Mouse (Mus musculus) midbrain, postnatal 0 days (tissue): ENCODE data around the gene Col18a1. TPM values are rescaled to one million over a fixed set of nuclear protein-coding genes. Genes with fewer than 3 reads are reported as not detected.

ENCODE experiments used
- ATAC-seq: fragments of 200-750 bp; cut with Nextera tagmentation; 2 replicates; pipeline ENCODE4 v1.8.0; 2017; ENCODE audit warnings: moderate number of reproducible peaks, mild to moderate bottlenecking, moderate TSS enrichment, moderate library complexity; ENCODE audit not compliant: low FRiP score
- DNase-seq: peaks from one replicate; pipeline ENCODE4 v3.0.0-alpha.2; 2015; ENCODE audit warnings: low spot score
- H3K27ac ChIP-seq: fragments of 300-500 bp; sonication (generic); 2 replicates; pipeline ENCODE4 v1.5.1; 2014; ENCODE audit warnings: low read depth, mild to moderate bottlenecking, low read length, mixed read lengths
- H3K27me3 ChIP-seq: fragments of 300-500 bp; sonication (generic); 2 replicates; pipeline ENCODE4 v1.6.1; 2014; ENCODE audit warnings: low read length, control low read depth, mixed read lengths; ENCODE audit not compliant: insufficient read depth
- H3K36me3 ChIP-seq: fragments of 300-500 bp; sonication (generic); 2 replicates; pipeline ENCODE4 v1.6.1; 2014; ENCODE audit warnings: low read length, control low read depth, mixed read lengths; ENCODE audit not compliant: insufficient read depth
- H3K4me1 ChIP-seq: fragments of 300-500 bp; sonication (generic); 2 replicates; pipeline ENCODE4 v1.6.1; 2014; ENCODE audit warnings: mild to moderate bottlenecking, control low read depth, antibody characterized with exemption, low read length, mixed read lengths; ENCODE audit not compliant: insufficient read depth
- H3K4me2 ChIP-seq: fragments of 300-500 bp; sonication (generic); 2 replicates; pipeline ENCODE4 v1.6.1; 2014; ENCODE audit warnings: low read depth, mild to moderate bottlenecking, low read length, mixed read lengths; ENCODE audit not compliant: poor library complexity, severe bottlenecking
- H3K4me3 ChIP-seq: fragments of 300-500 bp; sonication (generic); 2 replicates; pipeline ENCODE4 v1.5.1; 2014; ENCODE audit warnings: low read depth, mild to moderate bottlenecking, low read length, moderate library complexity
- H3K9ac ChIP-seq: fragments of 300-500 bp; sonication (generic); replicated peaks from 2 replicates; pipeline ENCODE4 v1.6.1; 2014; ENCODE audit warnings: mild to moderate bottlenecking, low read length, moderate library complexity, mixed read lengths; ENCODE audit not compliant: poor library complexity, severe bottlenecking
- H3K9me3 ChIP-seq: fragments of 300-500 bp; sonication (generic); 2 replicates; pipeline ENCODE4 v1.6.1; 2016; ENCODE audit warnings: low read length, control low read depth
- CTCF ChIP-seq: IDR thresholded peaks from 2 replicates; pipeline ENCODE4 v1.5.1; 2016; ENCODE audit warnings: antibody characterized with exemption, mild to moderate bottlenecking
- WGBS: fragments of 180-500 bp; shearing (Covaris S2); extraction: QIAGEN DNeasy Blood & Tissue Kit; methylation state at CpG from one replicate; pipeline ENCODE4 v1.1.7; 2014; 5-methylcytosine and 5-hydroxymethylcytosine counted together
- polyA plus RNA-seq: library from polyadenylated mRNA; unstranded; fragments of >200 nt; fragmentation: Nextera tagmentation; extraction: Ambion mirVana; gene quantifications from 2 replicates; pipeline ENCODE4 v1.2.1, GENCODE M21; 2015
- total RNA-seq: library from RNA; depleted of rRNA; stranded (reverse); fragments of >200 nt; gene quantifications from 2 replicates; pipeline ENCODE4 v1.2.3, GENCODE M21; 2014

The Col18a1 gene
- total and polyA plus RNA-seq, 2 experiments from 2014 or later = 15.4 to 30.3 TPM

DNA sequence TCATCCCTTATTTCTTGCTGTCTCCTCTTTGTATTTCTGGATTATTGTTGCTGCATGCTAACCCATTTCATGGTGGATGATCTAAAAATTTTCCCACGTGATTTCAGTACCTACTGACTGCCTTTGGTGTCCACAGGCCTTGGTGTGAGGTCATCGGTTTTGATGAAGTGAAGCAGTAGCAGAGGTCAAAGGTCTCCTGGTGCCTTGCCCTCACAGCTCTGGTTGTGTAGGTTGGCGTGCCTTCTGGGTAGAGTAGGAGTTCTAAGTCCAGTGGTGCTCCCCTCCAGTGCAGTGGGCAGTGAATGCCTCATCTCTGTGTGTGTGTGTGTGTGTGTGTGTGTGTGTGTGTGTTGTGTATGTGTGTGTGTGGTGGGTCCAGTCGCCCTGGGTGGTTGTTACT, 118.2 kb downstream of the Col18a1 start:
- no peak for TF ChIP-seq CTCF
- Histone ChIP-seq H3K9me3 (no peaks in the 10 kb centered on the region), H3K9ac (no peak overlapping the region), H3K27ac (no peak overlapping the region), H3K4me2 (no peak overlapping the region), H3K36me3 (peaks cover 47% of the 10 kb centered on the region), H3K4me3 (no peak overlapping the region), H3K27me3 (no peaks in the 10 kb centered on the region), H3K4me1 (no peaks in the 10 kb centered on the region)
- no peak for DNase-seq
- WGBS = 75% methylated on average over 4 of the region's 4 CpGs
- ATAC-seq = no peak

DNA sequence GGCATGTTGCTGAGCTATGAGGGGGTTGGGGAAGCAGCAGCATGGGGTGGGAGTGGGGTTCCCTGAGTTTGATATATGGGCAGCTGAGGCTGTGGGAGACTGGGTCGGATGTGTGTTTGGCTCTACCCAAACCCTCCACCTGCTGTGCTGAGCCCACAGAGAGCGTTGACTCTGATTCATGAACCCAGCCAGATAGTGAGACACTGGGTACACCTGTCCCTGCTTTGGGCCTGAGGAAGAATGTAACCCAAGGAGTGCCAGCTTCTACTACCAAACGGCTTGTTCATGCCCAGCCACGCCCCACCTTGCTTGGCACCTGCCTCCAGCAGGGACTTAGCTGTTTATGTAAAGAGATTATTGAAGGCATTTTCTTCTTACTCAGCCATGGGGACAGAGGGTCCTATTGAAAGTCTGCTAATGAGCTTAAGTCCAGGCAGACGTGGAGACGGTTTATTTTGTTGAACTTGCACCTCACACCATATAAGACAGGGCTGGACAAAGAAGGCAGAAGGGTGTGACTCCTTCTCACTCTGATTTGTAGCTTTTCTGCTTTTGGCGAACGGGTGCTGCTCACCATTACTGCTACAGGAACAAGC, 127.7 kb downstream of the Col18a1 start:
- TF ChIP-seq CTCF = no peak
- Histone ChIP-seq H3K27ac (no peak overlapping the region), H3K4me2 (no peak overlapping the region), H3K4me3 (no peak overlapping the region), H3K9me3 (no peaks in the 10 kb centered on the region), H3K9ac (no peak overlapping the region), H3K4me1 (peaks cover 13% of the 10 kb centered on the region; the same call in 1 of the 2 replicates), H3K27me3 (no peaks in the 10 kb centered on the region), H3K36me3 (peaks cover 30% of the 10 kb centered on the region)
- 63% methylated on average over 8 of the region's 8 CpGs for WGBS
- no peak for DNase-seq
- ATAC-seq = no peak

DNA sequence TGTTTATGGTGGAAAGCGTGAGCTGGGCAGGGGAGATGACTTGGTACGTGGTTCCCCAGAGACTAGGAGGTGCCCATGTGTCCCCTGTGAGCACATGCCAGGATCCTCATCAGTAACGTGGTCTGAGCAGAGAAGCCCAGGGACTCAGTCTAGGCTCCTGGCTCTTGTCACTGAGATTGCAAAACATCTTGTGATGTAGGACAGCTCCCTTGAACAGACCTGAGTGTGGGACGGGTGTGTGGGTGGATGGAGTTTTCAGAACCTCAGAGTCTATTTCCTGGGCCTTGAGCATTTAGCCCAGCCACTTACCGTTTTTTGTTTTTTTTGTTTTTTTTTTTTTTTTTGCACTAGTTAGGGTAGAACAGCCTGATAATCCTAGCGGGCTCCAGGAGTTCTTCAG, 130.9 kb downstream of the Col18a1 start:
- H3K9ac ChIP-seq = no peak overlapping the region
- no peak for ATAC-seq
- H3K9me3 ChIP-seq = no peaks in the 10 kb centered on the region
- no peak for DNase-seq
- H3K36me3 ChIP-seq = peaks cover 13% of the 10 kb centered on the region
- H3K4me1 ChIP-seq = peaks cover 13% of the 10 kb centered on the region; the same call in 1 of the 2 replicates
- no peaks in the 10 kb centered on the region for H3K27me3 ChIP-seq
- no peak for TF ChIP-seq CTCF
- no peak overlapping the region for H3K4me2 ChIP-seq
- H3K27ac ChIP-seq = no peak overlapping the region
- H3K4me3 ChIP-seq = no peak overlapping the region
- 88% methylated on average over 6 of the region's 6 CpGs for WGBS

DNA sequence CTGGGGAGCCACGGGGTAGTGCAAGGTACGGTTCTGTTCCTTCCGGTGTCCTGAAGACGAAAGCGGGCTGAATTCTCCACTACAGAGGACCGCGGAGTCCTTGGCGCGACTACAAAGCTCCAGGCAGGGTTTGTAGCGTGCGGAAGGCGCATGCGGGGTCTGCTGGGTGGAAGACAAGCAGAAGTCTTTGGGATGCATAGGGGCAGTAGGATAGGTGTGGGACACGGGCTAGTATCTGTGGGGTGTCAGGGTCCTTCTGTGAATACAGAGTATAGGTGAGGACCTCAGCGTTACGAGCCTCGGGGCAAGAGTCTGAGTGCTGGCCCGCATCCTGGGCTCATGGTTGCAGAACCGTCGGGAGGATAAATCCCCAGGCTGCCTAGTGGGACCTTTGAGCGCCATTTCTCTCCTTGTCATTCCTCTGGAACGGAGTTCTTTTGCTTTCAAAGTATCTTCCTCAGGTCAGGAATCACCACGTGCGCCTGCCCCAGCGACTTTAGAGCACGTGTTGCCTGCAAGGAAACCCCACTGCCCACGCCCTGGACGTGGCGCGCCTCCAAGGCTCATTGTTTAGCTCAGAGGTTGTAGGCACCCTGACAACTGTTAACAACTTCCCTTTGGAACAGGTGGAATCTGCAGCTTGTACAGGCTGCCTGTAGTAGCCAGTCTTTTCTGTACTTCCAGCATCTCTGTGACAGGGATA, 132.9 kb downstream of the Col18a1 start:
- peaks cover 2% of the 10 kb centered on the region; the same call in 1 of the 2 replicates for H3K36me3 ChIP-seq
- peak; percentile 42 for DNase-seq
- no peak for TF ChIP-seq CTCF
- peak overlapping the region; percentile 77 for H3K9ac ChIP-seq
- peak; percentile 60 for ATAC-seq
- H3K27ac ChIP-seq = peak overlapping the region; percentile 74
- H3K4me3 ChIP-seq = peak overlapping the region; percentile 60
- H3K4me1 ChIP-seq = peaks cover 13% of the 10 kb centered on the region; the same call in 1 of the 2 replicates
- peak overlapping the region; percentile 78 for H3K4me2 ChIP-seq
- H3K27me3 ChIP-seq = no peaks in the 10 kb centered on the region
- WGBS = 0% methylated on average over 30 of the region's 30 CpGs
- no peaks in the 10 kb centered on the region for H3K9me3 ChIP-seq

DNA sequence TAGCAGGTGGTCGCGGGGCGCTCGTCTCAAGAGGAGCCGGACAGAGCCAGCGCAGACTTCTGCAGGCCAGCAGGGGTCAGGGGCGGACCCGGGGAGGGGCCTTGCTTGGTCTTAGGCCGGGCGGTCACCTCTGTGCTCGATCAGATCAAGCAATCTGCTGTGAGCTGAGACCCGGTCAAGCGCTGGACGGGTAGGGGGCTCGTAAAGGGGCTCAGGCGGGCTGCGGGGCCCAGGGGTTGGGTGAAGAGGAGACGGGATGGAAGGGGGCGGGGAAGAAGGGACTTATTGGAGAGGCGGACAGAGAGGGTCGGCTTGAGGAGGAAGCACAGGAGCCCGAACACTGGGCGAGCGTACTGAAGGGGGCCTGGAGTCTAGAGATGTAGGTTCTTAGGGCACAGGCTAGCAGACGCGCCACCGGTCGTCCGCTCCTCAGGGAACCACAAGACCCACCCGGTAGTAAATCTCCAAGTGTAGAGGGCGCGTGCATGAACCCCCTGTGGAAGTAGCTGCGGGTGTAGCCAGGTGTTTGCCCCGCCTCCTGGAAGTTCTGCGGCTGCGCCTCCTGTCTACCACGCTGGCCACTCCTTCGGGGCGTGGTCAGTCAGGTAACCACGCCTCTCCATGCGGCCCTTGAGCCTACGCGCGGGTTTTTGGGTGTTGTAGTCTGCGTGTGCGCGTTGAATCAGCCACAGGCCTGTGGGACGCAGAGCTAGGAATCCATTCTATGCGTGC, 133.6 kb downstream of the Col18a1 start:
- WGBS = under 1% methylated on average over 49 of the region's 49 CpGs
- peak; percentile 64 for TF ChIP-seq CTCF
- H3K9ac ChIP-seq = peak overlapping the region; percentile 77
- H3K4me2 ChIP-seq = peak overlapping the region; percentile 78
- H3K4me3 ChIP-seq = peak overlapping the region; percentile 60
- H3K36me3 ChIP-seq = no peaks in the 10 kb centered on the region
- DNase-seq (peak; percentile 98), ATAC-seq (peak; percentile 93)
- no peaks in the 10 kb centered on the region for H3K27me3 ChIP-seq
- peak overlapping the region; percentile 75 for H3K27ac ChIP-seq
- H3K9me3 ChIP-seq = no peaks in the 10 kb centered on the region
- H3K4me1 ChIP-seq = peaks cover 13% of the 10 kb centered on the region; the same call in 1 of the 2 replicates
